Mouse (Mus musculus): Measurements from ENCODE around the gene Pold2.

Pold2 gene

GRCm38 (mm10) chr11:5877921-5878526, at the start of gene Pold2:
TSS of gene Pold2 (minus strand) at chr11:5878292.
- peak; percentile 98 for DNase-seq (ENCODE audit: extremely low read depth, insufficient read length, low spot score)

DNA sequence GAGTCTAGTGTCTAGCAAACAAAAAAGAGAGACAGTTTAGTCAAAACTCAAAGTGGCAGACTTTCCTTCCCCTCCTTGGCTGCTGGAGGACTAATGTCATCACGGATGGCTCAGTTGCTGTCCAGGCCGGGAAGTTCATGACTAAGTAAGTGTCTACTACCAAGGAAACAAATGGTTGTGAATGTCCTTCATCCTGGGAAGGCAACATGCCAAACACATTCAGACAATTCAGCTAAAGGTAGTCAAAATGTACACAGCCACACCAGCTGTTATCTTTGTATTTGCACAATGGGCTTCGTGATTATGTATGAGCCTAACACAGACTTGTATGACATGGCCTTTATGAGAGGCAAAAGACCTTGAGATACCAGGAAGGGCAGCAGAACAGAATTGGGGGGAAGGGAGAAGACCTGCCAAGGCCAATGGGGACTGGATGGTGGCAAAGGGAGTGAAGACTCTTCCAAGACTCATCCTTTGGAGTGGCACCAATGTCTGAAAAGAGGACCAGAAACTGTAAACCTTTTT, 48.7 kb upstream of the Pold2 start:
- no peak for DNase-seq (ENCODE audit: extremely low read depth, insufficient read length, low spot score)

- DNase-seq (ENCODE audit: extremely low read depth, insufficient read length, low spot score), result no peak
Observed at GRCm38 (mm10) chr11:5924699-5925098, 46.6 kb upstream of the Pold2 start.

- no peak for DNase-seq (ENCODE audit: extremely low read depth, insufficient read length, low spot score)
Observed at GRCm38 (mm10) chr11:5920323-5920960, 42.4 kb upstream of the Pold2 start.

- DNase-seq (ENCODE audit: extremely low read depth, insufficient read length, low spot score), result no peak
Observed at GRCm38 (mm10) chr11:5919606-5920005, 41.5 kb upstream of the Pold2 start.

GRCm38 (mm10) chr11:5918111-5918510, 40.0 kb upstream of the Pold2 start:
- no peak for DNase-seq (ENCODE audit: extremely low read depth, insufficient read length, low spot score)

- no peak for DNase-seq (ENCODE audit: extremely low read depth, insufficient read length, low spot score)
Observed at GRCm38 (mm10) chr11:5916178-5916548, 38.1 kb upstream of the Pold2 start.

- no peak for DNase-seq (ENCODE audit: extremely low read depth, insufficient read length, low spot score)
Observed at GRCm38 (mm10) chr11:5915429-5916177, 37.5 kb upstream of the Pold2 start.

- no peak for DNase-seq (ENCODE audit: extremely low read depth, insufficient read length, low spot score)
Observed at GRCm38 (mm10) chr11:5914940-5915339, 36.8 kb upstream of the Pold2 start.

- DNase-seq (ENCODE audit: extremely low read depth, insufficient read length, low spot score), result no peak
Observed at GRCm38 (mm10) chr11:5913936-5914335, 35.8 kb upstream of the Pold2 start.

GRCm38 (mm10) chr11:5913256-5913655, 35.2 kb upstream of the Pold2 start:
- no peak for DNase-seq (ENCODE audit: extremely low read depth, insufficient read length, low spot score)

DNA sequence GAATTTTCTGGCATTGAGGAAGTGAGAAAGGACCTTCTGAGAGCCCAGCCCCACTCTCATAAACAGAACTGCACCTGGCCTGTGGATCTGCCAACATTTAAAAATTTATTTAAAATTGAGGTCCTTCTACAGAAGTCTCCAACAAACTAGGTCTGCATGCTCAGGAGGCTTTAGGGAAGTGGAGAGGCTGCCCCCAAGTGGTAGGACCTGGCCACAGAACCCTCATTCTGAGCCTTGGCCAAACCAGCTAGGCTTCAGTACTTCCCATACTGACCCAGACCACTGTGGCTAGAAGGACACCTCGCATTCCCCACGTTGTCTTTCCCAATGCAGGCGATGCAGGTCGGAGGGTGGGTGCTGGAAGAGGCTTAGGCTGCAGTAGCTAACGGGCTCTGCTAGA, 34.5 kb upstream of the Pold2 start:
- no peak for DNase-seq (ENCODE audit: extremely low read depth, insufficient read length, low spot score)

DNA sequence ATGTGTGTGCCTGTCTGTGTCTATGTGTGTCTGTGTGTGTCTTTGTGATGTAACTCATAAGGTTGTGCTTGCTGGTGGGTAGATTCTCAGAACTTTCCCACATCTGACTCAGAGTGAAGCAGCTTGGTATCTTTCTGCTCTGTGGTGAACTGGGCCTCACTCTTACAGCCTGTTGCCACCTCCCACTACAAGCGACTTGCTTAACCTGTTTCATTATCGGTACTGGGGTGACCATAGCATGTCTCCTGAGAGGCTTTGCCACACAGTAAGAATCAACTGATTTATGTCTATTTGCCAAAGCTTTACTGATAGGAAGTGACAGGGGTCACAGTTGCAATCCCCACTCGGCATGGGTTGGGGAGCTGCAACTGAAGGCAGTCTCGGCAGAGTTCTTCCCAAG, 30.6 kb upstream of the Pold2 start:
- DNase-seq (ENCODE audit: extremely low read depth, insufficient read length, low spot score), result no peak

GRCm38 (mm10) chr11:5907096-5907495, 29.0 kb upstream of the Pold2 start:
- DNase-seq (ENCODE audit: extremely low read depth, insufficient read length, low spot score), result no peak

GRCm38 (mm10) chr11:5905778-5906518, 27.9 kb upstream of the Pold2 start:
- no peak for DNase-seq (ENCODE audit: extremely low read depth, insufficient read length, low spot score)

- no peak for DNase-seq (ENCODE audit: extremely low read depth, insufficient read length, low spot score)
Observed at GRCm38 (mm10) chr11:5904871-5905270, 26.8 kb upstream of the Pold2 start.

DNA sequence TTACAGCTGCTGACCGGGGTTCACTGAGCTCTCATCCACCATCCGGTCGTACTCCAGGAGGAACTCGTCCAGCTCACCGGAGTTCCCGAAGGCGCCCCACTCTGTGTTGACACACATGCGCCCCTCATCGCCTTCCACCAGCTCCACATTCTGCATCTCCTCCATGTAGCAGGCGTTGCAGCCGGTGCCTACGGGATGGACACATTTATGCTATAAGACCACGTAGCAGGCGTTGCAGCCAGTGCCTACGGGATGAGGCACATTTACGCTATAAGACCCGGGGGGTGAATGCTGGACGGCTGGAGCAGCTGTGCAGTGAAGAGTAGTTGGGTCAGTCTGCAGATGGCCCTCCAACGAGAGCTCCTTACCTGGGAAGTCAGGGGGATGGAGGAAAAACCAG, 26.3 kb upstream of the Pold2 start:
- no peak for DNase-seq (ENCODE audit: extremely low read depth, insufficient read length, low spot score)

DNA sequence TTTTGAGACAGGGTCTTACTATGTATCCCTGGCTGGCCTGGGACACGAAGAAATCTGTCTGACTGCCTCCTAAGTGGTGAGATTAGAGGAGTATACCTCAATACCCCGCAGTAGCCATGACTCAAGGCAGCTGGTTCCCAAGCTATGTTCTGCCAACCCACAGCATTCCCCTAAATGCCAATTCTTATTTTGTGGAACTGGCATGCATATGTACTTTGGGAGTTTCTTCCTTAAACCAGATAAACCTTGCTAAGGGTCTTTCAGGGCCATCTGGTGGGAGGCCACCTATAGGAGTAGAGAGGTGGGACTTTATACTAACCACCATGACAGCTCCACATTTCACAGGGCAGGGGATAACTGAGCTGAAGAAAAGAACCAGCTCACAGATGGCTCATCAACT, 25.8 kb upstream of the Pold2 start:
- DNase-seq (ENCODE audit: extremely low read depth, insufficient read length, low spot score), result no peak

DNA sequence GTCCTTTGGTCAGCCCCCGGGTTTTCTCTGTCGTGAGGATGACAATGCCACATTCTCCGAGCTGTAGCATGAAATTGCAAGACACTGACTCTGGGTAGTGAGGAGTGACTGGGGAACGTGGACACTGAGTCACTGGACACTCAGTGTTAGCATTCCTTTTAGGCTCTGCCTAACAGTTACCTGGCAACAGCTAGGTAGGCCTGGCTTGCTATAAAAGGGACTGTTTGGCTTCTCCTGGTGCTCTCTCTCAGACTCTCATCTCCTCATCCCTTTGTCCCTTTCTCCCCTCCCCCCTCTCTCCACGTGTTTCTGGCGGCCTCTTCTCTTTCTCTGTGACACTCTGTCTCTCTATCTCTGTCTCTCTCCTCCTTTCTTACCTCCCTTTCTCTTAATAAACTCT, 24.3 kb upstream of the Pold2 start:
- DNase-seq (ENCODE audit: extremely low read depth, insufficient read length, low spot score), result no peak

DNA sequence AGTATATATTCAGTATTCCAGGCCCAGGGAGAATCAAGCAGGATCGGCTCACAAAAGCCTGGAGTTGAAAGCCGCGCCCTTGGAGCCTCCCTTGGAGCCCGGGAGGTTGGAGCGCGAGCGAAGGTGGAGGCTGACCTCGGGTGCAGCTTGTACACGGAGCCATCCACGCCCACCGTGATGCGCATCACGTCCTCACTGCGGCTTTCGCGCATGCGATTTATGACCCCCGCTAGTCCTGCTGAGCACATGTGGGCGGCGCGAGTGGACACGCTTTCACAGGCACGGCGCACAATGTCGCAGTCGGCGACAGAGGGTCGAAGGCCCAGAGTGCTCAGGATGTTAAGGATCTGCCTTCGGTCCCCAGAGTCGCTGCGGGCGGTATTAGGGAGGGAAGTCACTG, 23.9 kb upstream of the Pold2 start:
- no peak for DNase-seq (ENCODE audit: extremely low read depth, insufficient read length, low spot score)

GRCm38 (mm10) chr11:5901320-5901719, 23.2 kb upstream of the Pold2 start:
- DNase-seq (ENCODE audit: extremely low read depth, insufficient read length, low spot score), result no peak

Measured in 3134 (cell line).